Mouse (Mus musculus) ES-E14 (cell line): ENCODE data around the gene Krtap5-4. TPM values are rescaled to one million over a fixed set of nuclear protein-coding genes. Genes with fewer than 3 reads are reported as not detected.
A peak's percentile ranks its signal among the peaks of the same experiment; 100 is the strongest.
"Not testable (repeated sequence)": the region's sequence is repeated elsewhere in the genome, so short reads cannot be mapped to it uniquely, and the experiment has no call there.

ENCODE experiments used
- DNase-seq: peaks from one replicate; pipeline ENCODE4 v3.0.0-alpha.2; 2013; ENCODE audit warnings: low read depth, low spot score
- H3K27ac ChIP-seq: 2 replicates; pipeline ENCODE4 v1.5.1; 2012; ENCODE audit warnings: low read depth, mild to moderate bottlenecking, low read length, moderate library complexity, mixed read lengths; ENCODE audit not compliant: poor library complexity, insufficient read depth, severe bottlenecking
- H3K36me3 ChIP-seq: 2 replicates; pipeline ENCODE4 v1.6.1; 2012; ENCODE audit warnings: mild to moderate bottlenecking, low read length, moderate library complexity, mixed read lengths; ENCODE audit not compliant: control insufficient read depth, poor library complexity, insufficient read depth, severe bottlenecking
- H3K4me1 ChIP-seq, 2 experiments: fragments of 150-350 bp in 1 of 2; sonication (generic) in 1 of 2; 2 replicates each; pipeline ENCODE4 v1.6.1; 2012; ENCODE audit warnings: low read length in 2 of 2, mild to moderate bottlenecking in 1 of 2, mixed read lengths in 1 of 2; ENCODE audit not compliant: control insufficient read depth in 2 of 2, insufficient read depth in 2 of 2, poor library complexity in 1 of 2
- H3K4me3 ChIP-seq, 2 experiments: fragments of 150-350 bp in 1 of 2; sonication (generic) in 1 of 2; 2 replicates each; pipeline ENCODE4 v1.5.1; 2012; ENCODE audit warnings: low read length in 2 of 2, low read depth in 1 of 2, mild to moderate bottlenecking in 1 of 2, mixed read lengths in 1 of 2; ENCODE audit not compliant: insufficient read depth in 1 of 2, poor library complexity in 1 of 2, severe bottlenecking in 1 of 2
- H3K9ac ChIP-seq: 2 replicates; pipeline ENCODE4 v1.6.1; 2012; ENCODE audit warnings: low read depth, mild to moderate bottlenecking, low read length, mixed read lengths; ENCODE audit not compliant: poor library complexity, insufficient read depth, severe bottlenecking
- H3K9me3 ChIP-seq: fragments of 150-350 bp; sonication (generic); 2 replicates; pipeline ENCODE4 v1.6.1; 2012; ENCODE audit warnings: low read depth, mild to moderate bottlenecking, low read length; ENCODE audit not compliant: control insufficient read depth, insufficient read depth
- CHD2 ChIP-seq: IDR thresholded peaks from 2 replicates; pipeline ENCODE4 v1.6.1; 2014; ENCODE audit warnings: mild to moderate bottlenecking, low read depth, low read length, inconsistent platforms
- HCFC1 ChIP-seq: IDR thresholded peaks from 2 replicates; pipeline ENCODE4 v1.6.1; 2012; ENCODE audit warnings: low read length, inconsistent platforms, borderline replicate concordance; ENCODE audit not compliant: insufficient read depth
- MAFK ChIP-seq: IDR thresholded peaks from 2 replicates; pipeline ENCODE4 v1.6.1; 2014; ENCODE audit warnings: mild to moderate bottlenecking, low read depth, low read length, inconsistent platforms; ENCODE audit not compliant: insufficient read depth
- ZC3H11A ChIP-seq: IDR thresholded peaks from 2 replicates; pipeline ENCODE4 v1.6.1; 2012; ENCODE audit warnings: low read depth, mild to moderate bottlenecking, inconsistent platforms, low read length, borderline replicate concordance
- ZNF384 ChIP-seq: IDR thresholded peaks from 2 replicates; pipeline ENCODE4 v1.6.1; 2012; ENCODE audit warnings: low read depth, low read length, inconsistent platforms
- in situ Hi-C, 2 experiments: fragments of 600-800 bp; cut with MboI; formaldehyde crosslinking; loops; one replicate each; pipeline ENCODE4 v1.15.1; 2025; ENCODE audit warnings: low sequenced_read_pairs in 2 of 2, inconsistent platforms in 1 of 2; ENCODE audit not compliant: unreplicated experiment in 2 of 2
- total RNA-seq: library from RNA; depleted of rRNA; stranded (reverse); fragments of 300-350 nt; gene quantifications from 2 replicates; pipeline ENCODE4 v1.2.3, GENCODE M21; 2012

Gene Krtap5-4
- total RNA-seq, 1 experiment, result not detected

DNA sequence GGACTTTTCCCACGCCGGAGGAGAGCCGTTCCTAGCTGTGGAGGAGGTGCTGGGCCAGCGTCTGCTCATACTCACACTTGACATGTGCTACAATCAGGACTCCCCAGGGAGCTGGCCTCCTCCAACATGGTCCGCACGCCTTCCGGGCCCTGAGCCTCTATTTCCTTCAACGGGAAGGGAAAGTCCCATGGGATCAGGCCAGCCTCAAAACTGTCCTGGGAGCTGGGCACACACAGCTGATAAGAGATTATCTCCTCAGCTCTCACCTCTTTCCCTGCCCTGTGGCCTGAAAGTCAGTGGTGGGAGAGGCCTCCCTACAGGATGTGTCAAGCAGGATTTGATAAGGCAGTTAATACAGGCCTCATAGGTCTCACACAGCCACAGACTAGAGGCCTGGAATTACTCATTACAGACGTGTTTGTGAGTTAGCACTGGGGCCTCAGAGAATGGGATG, 26.9 kb downstream of the Krtap5-4 start:
- Histone ChIP-seq H3K27ac (no peak overlapping the region), H3K9ac (no peak overlapping the region), H3K9me3 (no peaks in the 10 kb centered on the region), H3K4me1 (no peaks in the 10 kb centered on the region), H3K36me3 (no peaks in the 10 kb centered on the region), H3K4me3 (no peak overlapping the region)
- TF ChIP-seq ZC3H11A (no peak), CHD2 (no peak), ZNF384 (no peak), MAFK (no peak), HCFC1 (no peak)
- no peak for DNase-seq
- in situ Hi-C loops, result loop anchor here (10.0 kb wide), 2 partner anchors 105 to 345 kb away; partner anchors contain the start of gene Syt8 (in 1 of the 2)

DNA sequence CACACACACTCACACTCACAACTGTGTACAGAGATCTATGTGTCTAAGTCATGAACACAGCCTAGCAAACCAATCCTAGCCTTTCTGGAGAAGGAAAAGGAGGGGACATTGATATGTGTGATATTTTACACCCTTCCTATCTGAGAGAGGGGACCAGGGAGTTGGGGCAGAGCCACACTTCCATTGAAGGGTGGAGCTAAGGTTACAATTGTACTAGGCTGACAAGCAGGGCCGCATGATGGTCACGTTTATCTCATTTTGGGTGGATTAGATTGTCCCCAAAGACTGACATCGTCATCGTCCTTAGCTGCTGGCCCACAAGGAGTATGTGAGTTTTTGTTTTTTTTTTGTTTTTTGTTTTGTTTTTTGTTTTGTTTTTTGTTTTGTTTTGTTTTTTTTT, 27.9 kb downstream of the Krtap5-4 start:
- Histone ChIP-seq H3K4me3 (no peak overlapping the region), H3K27ac (no peak overlapping the region), H3K9ac (no peak overlapping the region), H3K4me1 (no peaks in the 10 kb centered on the region), H3K9me3 (no peaks in the 10 kb centered on the region), H3K36me3 (no peaks in the 10 kb centered on the region)
- DNase-seq, result no peak
- in situ Hi-C loops, result loop anchor here (10.0 kb wide), 2 partner anchors 104 to 344 kb away; partner anchors contain the start of gene Syt8 (in 1 of the 2)
- no peak for TF ChIP-seq ZC3H11A
- no peak for TF ChIP-seq MAFK
- TF ChIP-seq ZNF384, result no peak
- TF ChIP-seq HCFC1, result no peak
- no peak for TF ChIP-seq CHD2

DNA sequence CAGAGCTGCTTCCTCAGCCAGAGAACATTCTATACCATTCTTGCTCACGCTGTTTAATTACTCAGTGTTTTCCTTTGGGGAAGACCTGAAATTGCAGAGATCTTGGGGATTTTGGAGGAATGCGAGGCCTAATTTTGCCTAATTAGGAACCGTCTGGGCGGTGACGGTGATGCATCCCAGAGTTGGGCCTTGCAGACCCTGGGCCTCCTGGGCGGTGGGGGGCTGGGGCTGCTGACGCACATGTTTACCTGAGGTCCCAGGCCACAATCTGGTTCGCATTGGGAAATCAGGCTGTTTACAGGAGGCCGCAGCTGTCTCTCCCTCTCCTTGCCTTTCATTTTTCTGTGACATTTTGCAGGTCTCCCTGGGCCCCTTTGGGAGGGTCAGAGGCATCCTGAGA, 29.4 kb downstream of the Krtap5-4 start:
- H3K4me3 ChIP-seq, H3K36me3 ChIP-seq, H3K4me1 ChIP-seq, H3K9ac ChIP-seq, DNase-seq, H3K27ac ChIP-seq, H3K9me3 ChIP-seq: not testable (repeated sequence)
- in situ Hi-C loops, result loop anchor here (10.0 kb wide), 2 partner anchors 102 to 342 kb away; partner anchors contain the start of gene Syt8 (in 1 of the 2)

DNA sequence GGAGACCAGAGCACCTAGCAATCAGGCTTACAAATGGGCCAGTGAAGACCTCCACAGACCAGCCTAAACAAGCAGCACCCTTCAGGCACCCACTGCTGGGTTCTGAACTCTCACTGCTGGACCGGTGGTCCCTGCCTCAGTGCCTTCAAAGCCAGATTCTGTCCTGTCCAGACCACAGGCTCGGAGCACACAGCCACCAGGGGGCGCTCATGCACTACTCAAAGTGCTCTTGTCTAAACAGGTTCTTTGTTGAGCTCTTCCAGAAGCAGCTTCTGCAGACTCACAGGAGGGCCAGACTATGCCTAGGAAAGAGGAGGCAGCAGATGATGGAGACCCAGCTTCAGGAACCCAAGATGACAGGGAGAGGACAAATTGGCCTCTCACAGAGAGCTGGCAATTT, 30.9 kb downstream of the Krtap5-4 start:
- in situ Hi-C loops, result loop anchor here (10.0 kb wide), 2 partner anchors 101 to 341 kb away; partner anchors contain the start of gene Syt8 (in 1 of the 2)
- H3K36me3 ChIP-seq, result no peaks in the 10 kb centered on the region
- DNase-seq, result peak; percentile 74
- no peak overlapping the region for H3K9ac ChIP-seq
- H3K9me3 ChIP-seq, result no peaks in the 10 kb centered on the region
- H3K27ac ChIP-seq, result no peak overlapping the region
- H3K4me1 ChIP-seq, result no peaks in the 10 kb centered on the region
- H3K4me3 ChIP-seq, result no peak overlapping the region
- peak; percentile 89; the same call in 1 of the 2 replicates for TF ChIP-seq ZC3H11A
- TF ChIP-seq ZNF384, result no peak

DNA sequence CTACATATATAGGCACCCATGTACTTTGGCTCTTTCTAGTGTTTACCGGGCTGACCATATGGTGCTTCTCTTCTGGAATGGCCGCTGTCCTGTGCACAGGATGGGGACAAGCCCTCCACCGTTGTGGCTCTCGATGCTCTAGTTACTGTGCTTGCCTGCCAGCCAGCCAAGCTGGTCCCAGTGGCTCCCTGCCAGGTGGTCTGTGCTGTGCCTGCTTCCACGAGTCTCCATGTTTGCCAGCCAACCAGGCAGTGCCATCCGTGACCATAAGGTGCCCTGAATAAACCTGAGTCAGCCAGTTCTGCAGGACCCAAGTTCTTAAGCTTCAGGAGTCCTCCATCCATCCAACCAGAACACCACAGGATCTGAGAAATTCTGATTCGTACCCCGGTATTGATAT, 31.8 kb downstream of the Krtap5-4 start:
- TF ChIP-seq HCFC1, result no peak
- no peak for TF ChIP-seq ZNF384
- TF ChIP-seq MAFK, result no peak
- TF ChIP-seq CHD2, result no peak
- no peak for TF ChIP-seq ZC3H11A
- Histone ChIP-seq H3K9me3 (no peaks in the 10 kb centered on the region), H3K4me1 (no peaks in the 10 kb centered on the region), H3K27ac (no peak overlapping the region), H3K36me3 (no peaks in the 10 kb centered on the region), H3K9ac (no peak overlapping the region), H3K4me3 (no peak overlapping the region)
- no peak for DNase-seq
- in situ Hi-C loops, result loop anchor here (5.0 to 10.0 kb wide), 3 partner anchors 100 to 340 kb away; partner anchors contain the start of gene Syt8 (in 1 of the 2)
